Mouse (Mus musculus) embryo, embryonic 11.5 days (tissue): ENCODE results near the gene Fam118a.
"Not testable (repeated sequence)": the region's sequence is repeated elsewhere in the genome, so short reads cannot be mapped to it uniquely, and the experiment has no call there.

Experiments
- DNase-seq: peaks from one replicate; pipeline ENCODE4 v3.0.0-alpha.2; 2012; ENCODE audit warnings: low read depth, low spot score

Gene Fam118a

GRCm38 (mm10) chr15:85028648-85029047 lies at the start of gene Fam118a:
Fam118a (plus strand) TSS chr15:85028948.
- DNase-seq, result not testable (repeated sequence)

DNA sequence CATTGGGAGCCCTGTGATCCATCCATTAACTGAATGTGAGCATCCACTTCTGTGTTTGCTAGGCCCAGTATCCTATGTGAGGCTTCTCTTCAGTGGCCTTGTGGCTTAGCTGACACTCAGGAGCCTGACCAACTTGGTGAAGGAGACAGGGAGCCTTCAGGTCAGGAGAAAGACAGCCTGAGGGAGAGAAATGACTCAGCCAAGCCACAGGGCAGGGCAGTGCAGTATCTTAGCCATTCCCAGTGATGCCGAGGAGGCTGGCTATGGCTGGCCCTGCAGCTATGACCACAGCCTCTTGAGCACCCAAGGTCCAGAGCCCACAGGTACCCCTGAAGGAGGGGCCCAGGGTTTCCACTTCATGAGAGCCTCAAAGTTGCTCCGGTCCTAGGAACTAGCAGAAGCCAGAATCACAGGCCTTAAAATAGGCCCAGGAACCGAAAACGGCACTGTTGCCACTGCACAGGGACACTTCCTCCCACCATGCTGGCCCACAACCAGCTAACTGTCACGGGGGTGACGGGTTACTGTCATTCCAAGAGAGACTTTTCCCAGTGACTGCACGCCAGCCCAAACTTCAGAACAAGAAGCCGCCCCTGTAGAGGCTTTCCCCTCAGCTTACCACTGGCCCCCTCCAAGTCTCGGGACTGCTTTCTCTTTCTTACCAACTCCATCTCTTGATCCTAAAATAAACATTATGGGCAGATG lies 47.0 kb upstream of the Fam118a start:
- DNase-seq, result no peak

GRCm38 (mm10) chr15:84982888-84983287 lies 45.9 kb upstream of the Fam118a start:
- no peak for DNase-seq

DNA sequence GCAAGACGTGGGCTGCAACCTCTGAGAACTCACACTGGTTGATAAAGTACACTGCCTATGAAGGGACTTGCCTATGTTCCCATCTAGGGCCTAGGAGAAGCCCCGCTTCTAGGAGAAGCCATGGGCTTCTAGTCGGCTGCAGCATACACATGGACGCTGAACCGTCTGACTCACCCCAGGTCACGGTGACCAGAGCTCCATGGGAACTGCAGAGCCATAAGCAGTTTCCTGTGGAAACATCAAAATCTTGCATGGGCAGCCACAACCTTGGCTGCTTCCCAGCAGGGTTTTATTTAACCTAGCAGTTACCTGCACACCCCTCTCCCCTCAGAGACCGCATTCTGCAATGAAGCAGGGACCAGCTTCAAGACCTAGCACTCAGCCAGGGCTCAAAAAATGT lies 45.0 kb upstream of the Fam118a start:
- no peak for DNase-seq

- no peak for DNase-seq
These were observed 43.1 kb upstream of the Fam118a start for GRCm38 (mm10) chr15:84985516-84986160.

DNA sequence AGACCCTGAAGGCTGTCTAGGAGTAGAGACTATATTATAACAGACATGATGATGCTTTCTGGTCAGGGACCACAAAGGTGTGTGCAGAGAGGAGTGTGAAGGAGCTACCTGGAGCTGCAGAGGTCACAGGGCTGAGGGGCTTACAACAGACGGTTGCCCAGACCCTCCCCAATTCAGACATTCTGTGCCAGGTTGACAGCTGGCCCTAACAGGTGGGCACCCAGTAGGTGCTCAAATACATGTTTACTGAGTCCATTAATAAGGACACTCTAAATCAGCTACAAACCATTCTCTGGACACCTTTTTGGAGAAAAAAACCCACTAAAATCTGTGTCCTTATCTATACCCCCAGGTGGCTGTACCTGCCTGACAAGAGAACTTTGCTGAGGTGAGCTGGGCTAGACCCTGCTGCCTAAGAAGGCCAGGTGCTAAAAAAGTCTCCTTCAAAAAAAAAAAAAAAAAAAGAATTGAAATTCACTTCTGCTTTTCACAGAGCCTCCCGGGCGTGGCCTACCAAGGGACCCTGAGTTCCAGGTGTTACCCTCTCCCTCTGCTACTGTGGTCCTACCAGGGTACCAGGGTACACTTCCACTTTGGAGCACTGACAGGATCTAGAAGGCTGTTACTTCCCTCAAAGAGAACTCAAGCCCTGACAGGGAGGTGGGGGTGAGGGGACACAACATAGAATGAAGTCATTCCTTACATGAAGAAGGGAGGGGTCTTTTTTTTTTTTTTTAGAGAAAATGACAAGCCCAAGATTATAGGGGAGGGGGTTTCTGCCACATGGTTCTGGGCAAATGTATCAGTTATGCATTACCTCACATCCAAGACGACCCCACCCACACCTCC lies 42.4 kb upstream of the Fam118a start:
- no peak for DNase-seq

DNA sequence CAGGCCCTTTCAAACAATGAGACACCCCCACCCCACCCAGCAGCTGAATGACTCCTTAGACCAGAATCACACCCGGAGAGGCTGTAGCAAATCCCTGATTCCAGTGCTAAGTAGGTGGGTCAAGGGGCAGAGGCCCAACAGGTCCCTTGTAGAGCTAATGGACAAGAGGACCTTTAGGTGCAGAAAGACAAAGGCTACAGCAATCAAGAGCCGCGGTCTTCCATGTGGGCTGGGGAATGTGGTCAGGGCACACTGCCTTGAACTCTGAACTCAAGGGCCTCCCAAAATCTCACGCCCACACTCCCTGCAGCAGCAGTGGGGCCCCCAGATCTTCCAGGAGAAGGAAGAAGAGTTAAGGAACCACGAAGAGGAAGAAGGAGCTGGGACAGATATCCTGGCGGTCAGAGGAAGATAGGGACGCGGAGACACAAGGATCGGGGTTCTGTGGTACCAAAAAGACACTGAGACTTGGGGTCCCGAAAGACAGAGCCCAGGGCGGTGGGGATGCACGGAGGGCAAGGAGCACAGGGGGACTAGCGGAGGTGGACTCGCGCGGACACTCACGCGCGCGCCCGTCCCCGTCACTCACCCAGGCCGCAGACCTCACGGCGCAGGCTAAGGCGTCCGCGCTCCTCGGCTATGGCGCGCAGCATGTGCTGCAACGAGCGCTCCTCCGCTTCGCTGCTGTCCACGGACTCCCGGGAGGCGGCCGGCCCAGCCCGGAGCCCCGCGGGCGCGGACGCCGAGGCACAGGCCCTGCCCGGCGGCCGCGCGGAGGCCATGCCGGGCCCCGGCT lies 41.5 kb upstream of the Fam118a start:
- peak; percentile 16 for DNase-seq

DNA sequence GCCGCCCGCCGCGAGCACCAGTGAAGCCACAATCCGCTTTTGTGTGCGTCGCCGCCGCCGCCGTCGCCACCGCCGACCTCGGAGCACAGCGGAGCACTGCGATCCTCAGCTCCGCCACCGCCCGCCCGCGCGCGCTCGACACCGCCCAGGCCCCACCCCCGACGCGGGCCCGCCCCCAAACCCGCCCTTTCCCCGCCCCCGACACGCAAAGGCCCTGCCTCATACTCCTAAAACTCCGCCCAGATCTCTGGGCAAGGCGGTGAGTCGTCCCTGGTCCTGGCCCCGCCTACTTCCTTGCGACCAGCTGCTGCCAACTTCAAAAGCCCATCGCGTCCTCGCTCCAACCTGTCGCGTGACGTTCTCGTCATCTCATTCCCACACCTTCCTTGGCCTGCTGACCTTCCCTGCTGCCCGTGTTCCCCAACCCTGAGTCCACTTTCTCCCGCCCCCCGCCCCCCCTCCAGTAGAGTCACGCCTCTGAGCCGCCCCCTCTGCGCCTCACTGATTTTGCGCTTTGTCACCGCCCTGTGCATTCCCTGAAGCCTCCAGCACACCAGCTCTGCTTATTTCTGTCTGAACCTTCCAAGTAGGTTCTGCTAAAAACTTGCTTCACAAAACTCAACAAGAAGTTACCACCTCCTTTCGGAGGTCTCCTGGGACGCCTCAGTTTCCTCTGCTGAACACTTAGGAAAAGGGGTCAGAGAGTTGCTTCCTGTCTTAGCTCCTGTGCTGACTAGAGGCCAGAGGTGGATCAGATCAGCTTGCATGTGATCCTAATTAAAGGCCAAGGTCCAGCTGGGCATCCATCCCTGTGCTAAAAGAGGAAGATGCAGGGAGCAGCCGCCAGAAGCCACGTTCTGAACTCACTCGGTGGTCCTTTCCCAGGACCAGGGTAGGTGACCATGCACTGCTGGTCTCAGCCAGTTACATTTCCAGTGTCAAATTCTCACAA lies 40.6 kb upstream of the Fam118a start, which contains the start of gene 5031439G07Rik:
Gene 5031439G07Rik, minus strand, starts transcription at position 678 of the 952 bp plus-strand sequence.
- peak; percentile 94 for DNase-seq

- no peak for DNase-seq
These were observed 39.6 kb upstream of the Fam118a start for GRCm38 (mm10) chr15:84989098-84989497.

DNA sequence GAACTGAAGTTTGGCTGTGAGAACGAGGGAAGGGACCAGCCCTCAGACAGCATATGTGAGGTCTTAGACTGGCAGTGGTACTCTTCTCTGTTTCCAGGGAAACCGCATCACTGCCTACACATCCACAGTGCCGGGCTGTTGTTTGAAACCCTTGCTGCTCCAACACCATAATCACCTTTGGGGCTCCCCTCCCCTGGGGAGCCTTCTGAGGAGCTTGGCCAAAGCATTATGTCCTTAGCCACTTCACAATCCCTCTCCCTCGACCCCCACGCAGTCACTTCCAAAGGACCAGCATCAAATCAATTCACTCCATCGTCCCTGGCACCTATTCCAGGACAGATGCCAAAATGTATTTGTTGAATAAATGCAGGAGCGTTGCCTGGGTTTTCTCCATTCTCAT lies 39.0 kb upstream of the Fam118a start:
- no peak for DNase-seq

GRCm38 (mm10) chr15:84994498-84994897 lies 34.2 kb upstream of the Fam118a start:
- DNase-seq, result no peak

DNA sequence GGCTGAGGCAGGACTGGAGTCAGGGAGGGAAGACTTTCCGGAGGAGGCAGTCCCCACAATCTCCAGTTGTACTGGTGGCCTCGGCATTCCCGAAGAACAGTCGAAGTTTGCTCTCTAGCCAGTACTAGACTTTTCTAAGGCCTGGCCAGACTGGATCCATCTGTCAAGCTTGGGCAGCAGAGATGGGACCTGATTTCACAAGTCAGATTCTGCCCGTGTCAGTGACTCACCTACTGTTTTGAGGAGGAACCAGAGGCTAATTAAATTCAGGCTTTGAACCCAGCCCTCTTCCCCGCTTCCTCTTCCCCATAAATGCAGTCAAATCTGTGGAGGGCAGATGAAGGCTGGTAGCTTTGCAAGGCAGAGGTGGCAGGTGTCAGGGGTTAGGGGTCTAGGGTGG lies 33.7 kb upstream of the Fam118a start:
- DNase-seq, result no peak

GRCm38 (mm10) chr15:84995967-84996366 lies 32.8 kb upstream of the Fam118a start:
- DNase-seq, result peak; percentile 46

- DNase-seq, result no peak
These were observed 30.8 kb upstream of the Fam118a start for GRCm38 (mm10) chr15:84997768-84998454.

GRCm38 (mm10) chr15:84999911-85000310 lies 28.8 kb upstream of the Fam118a start:
- DNase-seq, result no peak

DNA sequence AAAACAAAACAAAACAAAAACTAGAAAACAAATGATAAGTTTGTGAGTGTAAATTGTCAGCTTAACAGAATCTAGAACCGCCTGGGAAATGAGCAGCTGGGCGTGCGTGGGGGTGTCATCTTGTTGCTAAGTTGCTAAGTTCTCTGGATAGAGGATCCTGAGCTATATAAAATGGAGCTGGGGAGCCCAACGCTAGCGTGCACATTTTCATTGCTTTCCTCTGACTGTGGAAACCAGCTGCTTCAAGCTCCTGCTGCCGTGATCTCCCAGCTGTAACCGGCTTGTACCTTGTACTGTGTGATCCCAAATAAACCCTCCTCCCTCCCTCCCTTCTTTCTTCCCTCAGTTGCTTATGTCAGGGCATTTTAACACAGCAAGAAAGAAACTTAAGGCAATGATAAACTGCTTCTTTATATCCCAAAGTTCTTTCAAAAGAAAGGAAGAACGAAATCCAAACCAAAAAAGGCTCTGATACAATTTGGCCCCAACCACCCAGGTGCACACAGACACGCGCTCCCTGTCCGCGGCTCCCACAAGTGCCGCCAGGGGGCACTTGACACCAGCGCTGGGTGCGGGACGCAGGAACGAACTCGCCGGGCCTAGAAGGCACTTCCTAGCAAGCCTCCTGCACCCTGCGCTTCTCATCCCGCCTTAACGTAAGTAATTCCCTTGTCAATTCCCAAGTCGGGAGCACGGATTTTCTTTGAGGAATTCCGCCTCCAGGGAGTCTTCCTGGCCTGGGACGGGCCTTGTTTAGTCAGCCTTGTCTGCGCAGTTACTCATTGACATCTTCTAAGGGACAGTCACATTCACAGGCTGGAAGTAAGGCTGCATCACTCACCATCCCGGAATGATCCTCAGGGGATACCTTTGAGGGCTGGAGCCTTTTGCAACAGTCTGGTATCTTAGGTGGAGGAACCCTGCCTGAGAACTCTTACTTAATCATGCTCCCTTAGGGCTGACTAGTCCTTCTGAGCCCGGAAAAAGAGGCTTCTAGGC lies 27.5 kb upstream of the Fam118a start:
- DNase-seq, result peak; percentile 59

GRCm38 (mm10) chr15:85009666-85010065 lies 19.1 kb upstream of the Fam118a start:
- DNase-seq, result no peak

DNA sequence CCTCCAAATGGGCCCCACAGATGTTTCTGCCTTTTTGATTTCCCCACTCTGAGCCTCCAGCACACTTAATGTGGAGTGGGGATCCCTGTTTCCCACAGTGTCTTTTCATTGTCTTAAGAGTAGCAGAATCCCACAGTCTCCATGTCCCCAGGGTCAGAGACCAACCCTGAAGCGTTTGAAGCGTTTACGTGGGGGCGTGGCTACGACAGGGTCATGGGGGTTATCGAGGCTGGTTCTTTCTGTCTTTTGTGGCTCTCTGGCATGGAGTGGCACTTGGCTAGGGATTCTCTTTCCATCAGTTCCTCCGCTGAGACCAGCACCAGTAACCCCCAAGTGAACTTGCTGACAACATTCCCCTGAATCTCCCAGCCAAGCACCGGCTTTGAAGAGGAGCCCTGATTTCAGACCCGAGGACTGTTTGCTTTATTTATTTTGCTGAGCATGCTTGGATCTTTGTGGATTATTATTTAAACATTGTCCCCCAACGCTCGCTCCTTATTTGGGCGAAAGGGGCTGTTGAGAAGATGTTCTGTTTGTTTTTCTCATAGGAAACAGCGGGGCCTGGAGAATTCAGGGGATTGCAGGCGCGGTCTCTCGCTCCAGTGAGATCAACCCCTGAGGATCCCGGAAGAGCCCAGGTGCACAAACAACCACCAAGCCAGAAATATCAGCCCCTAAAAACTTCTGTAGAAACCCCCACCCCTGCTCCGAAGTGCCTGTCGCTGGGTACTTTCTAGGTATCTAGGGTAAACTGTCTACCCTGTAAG lies 16.7 kb upstream of the Fam118a start:
- DNase-seq, result no peak
